Mouse (Mus musculus) bone marrow, adult 2 months (tissue): ENCODE results near the gene Cdc42se2.

ENCODE experiments used
- CTCF ChIP-seq: fragments of 200-500 bp; IDR thresholded peaks from 2 replicates; pipeline ENCODE4 v1.5.1; 2011; ENCODE audit warnings: low read length, control low read depth; ENCODE audit not compliant: control insufficient read depth, insufficient read depth
- POLR2A ChIP-seq: fragments of 200-500 bp; IDR thresholded peaks from 2 replicates; pipeline ENCODE4 v1.6.1; 2011; ENCODE audit warnings: low read depth, mild to moderate bottlenecking, control low read depth, low read length, borderline replicate concordance; ENCODE audit not compliant: control insufficient read depth

DNA sequence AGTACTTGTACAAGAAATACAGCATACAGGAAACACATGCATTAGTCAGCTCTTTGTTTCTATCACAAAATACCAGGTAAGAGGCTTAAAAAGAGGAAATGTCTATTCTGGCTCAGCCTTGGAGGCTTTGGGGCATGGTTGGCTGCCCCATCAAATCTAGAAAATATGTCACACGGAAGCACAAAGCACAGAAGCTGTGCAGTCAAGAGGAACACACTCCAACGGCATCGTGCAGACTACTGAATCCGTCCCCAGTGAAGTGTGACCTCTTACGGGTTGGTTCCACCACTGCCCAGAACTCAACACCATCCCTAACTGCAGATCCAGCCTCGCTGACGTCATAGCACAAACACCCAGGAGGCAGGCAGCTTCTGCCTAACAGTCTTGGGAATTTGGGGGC lies 53.9 kb downstream of the Cdc42se2 start:
- TF ChIP-seq CTCF (no peak), POLR2A (no peak)
